Mouse (Mus musculus): ENCODE measurements around the gene Mthfd1l.

DNA sequence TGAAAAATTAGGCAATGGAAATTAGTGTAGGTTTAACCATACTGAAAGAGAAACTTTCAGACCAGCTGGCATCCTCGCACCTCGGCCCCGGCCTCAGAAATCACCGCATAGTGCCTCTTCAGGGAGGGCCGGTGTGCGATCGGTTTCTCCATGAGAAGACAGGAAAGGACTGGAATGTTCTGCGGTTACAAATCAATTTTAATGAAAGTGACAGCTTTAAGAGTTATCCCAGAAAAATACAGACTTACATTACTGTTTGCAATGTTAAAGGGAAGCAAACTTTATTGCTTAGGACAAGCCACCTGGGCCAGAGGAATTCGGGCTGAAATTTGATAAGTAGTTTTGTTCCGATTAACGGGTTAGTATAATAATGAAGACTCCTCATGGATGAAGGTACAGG is 65.7 kb downstream of the Mthfd1l start:
- TF ChIP-seq CTCF (IDR thresholded peaks at IDR 0.05; ENCODE audit: low read depth, low read length), result no peak
- TF ChIP-seq POLR2A (IDR thresholded peaks at IDR 0.05; ENCODE audit: insufficient read depth, low read length), result no peak
